Mouse (Mus musculus): ENCODE results near the gene Rxra.

The Rxra gene

GRCm38 (mm10) chr2:27743863-27744611, 67.8 kb downstream of the Rxra start:
- DNase-seq: no peak

GRCm38 (mm10) chr2:27744612-27745351, 68.5 kb downstream of the Rxra start:
- DNase-seq: no peak

DNA sequence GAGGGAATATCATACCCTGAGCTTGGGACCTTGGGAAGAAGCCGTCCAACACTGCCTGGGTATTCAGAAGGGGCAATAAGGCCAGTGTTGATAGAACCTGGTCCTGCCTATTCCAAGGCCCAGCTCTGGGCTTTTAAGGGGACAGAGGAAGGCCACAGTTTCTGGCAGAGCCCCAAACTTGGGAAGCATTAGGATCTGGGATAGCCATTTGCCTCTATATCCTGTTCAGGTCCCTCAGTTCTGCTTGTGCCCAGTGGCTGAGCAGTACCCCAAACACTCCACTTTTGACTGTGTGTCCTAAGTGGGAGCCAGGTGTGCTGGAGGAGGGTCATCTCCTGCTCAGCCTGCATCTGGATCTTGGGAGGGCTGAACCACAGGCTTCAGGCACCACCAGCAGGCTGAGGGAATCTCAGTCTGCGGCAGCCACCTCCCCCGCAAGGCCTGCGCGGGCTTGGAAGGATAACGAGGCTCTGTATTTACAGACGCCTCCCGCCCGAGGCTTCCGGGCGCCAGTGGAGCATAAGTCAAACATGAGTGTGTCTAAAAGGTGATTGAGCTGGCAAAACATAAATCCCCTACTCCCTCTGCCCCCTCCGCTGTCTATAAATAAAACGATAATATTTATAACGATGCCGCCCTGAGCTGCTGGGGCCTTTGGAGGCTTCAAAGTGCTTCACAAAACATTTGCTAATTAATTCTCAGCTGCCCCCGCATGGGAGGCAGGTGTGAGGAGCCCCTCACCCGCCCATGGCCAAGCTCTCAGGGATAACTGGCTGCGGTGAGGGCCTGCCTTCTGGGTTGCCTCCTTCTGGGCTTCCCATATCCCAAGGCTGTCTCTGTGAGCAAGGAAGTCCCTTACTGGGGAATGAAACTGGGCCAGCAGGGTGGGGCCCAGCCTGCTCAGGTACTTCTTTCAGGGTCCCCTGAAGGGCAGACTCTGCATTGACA, 69.7 kb downstream of the Rxra start:
- DNase-seq: no peak

DNA sequence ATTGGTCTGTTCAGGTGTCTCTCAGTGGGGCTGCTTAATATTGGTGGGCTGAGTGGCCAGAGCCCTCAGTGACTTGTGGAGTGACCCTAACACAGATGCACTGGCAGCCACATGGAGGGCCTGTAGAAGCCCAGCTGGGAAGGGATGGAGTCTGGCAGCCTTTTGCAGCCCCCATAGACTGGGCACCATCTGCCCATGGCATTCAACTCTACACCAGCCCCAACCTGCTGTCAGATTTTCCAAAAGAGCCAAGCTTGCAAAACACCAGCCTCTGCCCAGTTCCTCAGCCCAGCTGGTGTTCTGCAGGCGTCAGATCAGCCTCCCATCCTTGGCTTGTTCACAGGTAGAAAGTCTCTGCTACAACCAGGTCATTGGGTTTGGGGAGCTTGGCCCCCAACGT, 70.6 kb downstream of the Rxra start:
- peak; percentile 21 for DNase-seq

DNA sequence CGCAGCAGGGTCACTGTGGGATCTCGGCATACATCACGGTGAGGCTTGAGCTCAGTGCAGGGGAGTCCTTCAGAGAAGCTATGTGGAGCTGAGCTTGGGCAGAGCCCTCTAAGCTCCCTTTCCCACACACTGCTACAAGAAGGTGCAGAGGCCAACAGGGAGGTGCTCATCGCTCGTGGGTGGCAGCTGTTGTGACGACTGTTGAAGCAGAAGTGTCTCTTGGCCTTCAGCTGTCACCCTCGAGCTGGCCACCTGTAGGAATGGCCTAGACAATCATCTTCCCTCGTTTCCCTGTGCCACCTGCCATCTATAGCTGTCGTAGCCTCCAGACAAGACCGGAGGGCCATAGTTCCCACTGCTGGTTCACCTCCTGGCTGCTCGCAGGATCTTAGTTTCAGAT, 72.7 kb downstream of the Rxra start:
- DNase-seq: no peak

DNA sequence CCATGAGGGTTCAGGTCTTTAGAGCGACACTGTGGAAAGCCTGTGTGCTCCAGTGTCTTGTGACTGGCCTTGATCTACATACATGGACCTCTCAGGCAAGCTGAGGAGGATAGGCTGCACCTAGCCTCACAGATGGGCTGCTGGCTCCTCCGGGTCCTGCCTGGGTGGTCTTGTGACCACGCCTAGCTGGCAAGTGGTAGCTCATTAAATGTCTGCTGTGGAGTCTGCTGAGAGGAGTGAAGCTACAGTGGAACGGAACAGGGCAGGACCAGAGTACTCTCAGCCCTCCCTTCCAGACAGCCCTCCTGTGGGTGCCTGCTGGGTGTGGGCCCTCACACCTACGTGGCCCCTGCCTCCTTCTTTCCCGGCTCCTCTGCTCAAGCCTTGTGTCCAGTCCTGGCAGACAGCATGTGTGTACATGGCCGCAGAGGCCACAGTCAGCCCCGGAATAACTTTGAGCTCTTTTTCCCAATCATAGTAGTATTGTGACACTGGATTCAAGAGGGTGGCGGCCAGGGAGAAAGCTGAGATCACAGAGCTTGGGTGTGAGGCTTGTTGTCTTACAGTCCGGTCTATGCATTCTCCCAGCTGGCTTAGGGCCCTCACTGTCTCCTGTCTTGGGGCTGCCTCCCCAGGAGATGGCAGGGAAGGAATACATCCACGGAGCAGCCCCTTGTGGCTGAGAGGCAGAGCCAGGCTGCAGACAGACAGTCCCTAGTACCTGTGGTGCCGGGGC, 74.3 kb downstream of the Rxra start:
- DNase-seq: no peak

- DNase-seq: no peak
These were observed 74.9 kb downstream of the Rxra start for GRCm38 (mm10) chr2:27751135-27751519.

- DNase-seq: no peak
These were observed 75.6 kb downstream of the Rxra start for GRCm38 (mm10) chr2:27751803-27752202.

DNA sequence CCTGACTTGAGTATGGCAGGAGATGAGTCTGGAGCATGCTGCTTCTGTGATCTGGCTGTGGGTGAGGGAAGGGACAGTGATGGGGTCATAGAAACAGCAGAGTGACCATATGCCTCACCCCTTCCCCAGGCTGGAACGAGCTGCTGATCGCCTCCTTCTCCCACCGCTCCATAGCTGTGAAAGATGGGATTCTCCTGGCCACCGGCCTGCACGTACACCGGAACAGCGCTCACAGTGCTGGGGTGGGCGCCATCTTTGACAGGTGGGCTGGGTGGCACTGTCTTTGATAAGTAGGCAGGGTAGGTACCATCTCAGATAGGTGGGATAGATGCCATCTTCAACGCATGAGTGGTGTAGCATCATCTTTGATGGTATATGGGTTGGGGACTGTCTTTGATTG, 77.9 kb downstream of the Rxra start:
- DNase-seq: no peak

DNA sequence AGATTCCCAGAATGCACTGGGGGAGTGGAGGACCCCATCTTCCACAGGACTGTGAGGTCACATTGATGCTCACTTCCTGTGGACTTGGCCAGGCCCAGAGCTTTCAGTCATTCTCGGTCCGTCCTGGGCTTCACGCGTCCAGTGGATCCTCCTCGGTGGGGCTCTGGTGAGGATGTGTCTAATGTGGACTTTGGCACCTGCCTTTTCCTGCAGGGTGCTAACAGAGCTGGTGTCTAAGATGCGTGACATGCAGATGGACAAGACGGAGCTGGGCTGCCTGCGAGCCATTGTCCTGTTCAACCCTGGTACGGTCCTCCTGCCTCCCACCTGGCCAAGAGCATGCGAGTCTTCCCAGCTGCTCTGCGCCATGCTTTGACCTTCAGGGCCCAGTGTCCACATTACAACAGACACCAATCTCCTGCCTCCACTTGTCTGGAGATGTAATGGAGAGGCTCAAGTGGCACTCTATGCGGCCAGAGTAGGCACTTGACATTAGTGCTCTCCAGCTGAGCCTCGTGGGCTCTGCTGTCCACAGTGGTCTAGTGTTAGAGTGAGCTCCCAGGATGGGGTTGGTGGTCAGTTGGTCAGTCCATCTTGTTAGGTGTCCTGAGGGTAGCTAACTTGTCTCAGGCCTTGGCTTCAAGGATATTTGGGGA, 79.9 kb downstream of the Rxra start:
- no peak for DNase-seq

DNA sequence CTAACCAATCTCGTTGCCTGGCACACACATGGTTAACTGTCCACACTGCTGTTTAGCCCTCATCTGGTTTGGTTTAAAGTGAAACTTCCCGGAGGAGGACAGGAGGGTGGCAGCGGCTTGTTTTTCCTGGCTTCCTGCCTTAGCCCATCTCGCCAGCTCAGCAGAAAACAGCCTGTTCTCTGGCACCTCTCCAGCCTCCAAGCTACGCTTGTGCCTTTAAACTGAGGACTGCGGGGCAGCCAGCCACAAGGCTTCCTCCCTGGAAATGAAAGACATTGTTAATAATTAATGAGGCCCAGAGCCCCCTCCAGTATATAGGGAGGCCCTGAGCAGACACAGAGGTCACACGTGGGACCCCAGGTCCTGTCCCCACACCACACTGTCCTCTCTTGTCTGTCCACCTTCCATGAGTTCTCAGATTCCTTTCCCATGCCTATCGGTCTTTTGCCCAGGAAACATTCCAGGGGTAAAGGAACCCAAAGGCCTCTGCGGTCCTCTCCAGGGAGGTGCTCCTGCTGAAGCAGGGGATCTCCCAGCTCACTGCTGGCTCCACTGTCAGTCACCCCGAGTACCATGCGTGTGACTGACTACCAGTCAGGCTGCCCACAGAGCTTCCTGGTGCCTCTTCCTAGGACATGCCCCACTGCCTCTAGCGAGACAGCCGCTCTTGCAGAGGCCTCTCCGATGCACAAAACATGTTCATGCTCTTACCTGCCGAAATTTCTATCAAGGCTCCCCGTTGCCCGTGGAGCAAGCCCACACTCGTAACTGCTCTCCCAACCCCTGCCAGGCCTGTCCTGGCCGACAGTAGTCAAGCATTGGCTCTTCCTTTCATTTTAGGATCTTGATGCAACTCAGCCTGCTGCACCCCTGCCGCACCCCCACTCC, 82.4 kb downstream of the Rxra start:
- peak; percentile 82 for DNase-seq

GRCm38 (mm10) chr2:27759431-27759830, 83.2 kb downstream of the Rxra start:
- no peak for DNase-seq

DNA sequence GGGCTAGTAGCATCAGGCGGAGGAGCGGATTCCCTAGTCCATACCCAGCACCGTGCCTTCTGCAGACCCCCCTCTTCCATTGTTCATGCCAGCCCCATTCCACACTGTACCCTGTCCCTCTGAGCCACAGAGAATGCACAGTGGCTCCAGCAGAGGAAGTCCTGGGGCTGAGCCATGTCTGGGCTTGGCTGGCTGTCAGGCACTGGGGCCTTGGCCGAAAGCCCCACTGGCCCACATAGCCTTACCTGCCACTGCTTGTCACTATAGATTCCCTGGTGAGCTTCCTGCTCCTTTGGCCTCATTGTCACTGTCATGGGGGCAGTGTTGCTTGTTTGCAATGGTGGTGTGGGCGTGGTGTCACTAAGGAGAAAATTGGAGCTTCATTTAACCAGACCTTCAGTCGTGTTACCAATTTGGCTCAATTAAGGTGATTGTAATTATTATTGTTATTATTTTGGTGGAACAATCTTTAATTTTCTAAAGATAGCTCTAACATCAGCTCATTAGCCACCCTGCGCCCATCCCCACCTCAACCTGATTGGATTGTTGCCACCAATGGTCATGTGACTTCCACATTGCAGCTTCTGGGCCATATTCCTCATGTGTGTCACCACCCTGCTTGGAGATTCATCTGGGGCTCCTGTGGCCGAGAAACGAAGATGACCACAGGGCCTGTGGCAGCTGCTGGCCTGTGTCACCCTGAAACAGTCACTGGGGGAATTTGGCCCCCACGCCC, 85.2 kb downstream of the Rxra start:
- peak; percentile 39 for DNase-seq

DNA sequence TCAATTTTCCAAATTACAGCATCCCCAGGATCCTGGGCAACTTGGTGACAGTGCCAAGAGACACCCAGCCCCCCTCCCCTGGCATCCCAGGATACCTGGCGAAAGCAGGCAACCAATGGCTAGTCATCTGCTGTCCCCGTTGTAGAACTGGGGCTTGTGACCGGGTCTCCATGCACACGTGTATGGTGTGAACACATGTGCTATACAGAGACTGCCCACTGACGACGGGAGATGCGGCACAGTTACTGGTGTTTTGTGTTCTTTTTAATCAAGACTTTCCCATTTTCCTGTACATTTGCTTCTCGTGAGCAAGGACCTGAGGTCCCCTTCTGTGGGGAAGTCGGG, 85.7 kb downstream of the Rxra start:
- DNase-seq: no peak

- DNase-seq: no peak
These were observed 86.3 kb downstream of the Rxra start for GRCm38 (mm10) chr2:27762509-27762908.

GRCm38 (mm10) chr2:27762920-27763780, 86.9 kb downstream of the Rxra start:
- no peak for DNase-seq

GRCm38 (mm10) chr2:27764256-27764936, 88.2 kb downstream of the Rxra start:
- no peak for DNase-seq

- peak; percentile 83 for DNase-seq
These were observed 88.7 kb downstream of the Rxra start for GRCm38 (mm10) chr2:27764937-27765319.

DNA sequence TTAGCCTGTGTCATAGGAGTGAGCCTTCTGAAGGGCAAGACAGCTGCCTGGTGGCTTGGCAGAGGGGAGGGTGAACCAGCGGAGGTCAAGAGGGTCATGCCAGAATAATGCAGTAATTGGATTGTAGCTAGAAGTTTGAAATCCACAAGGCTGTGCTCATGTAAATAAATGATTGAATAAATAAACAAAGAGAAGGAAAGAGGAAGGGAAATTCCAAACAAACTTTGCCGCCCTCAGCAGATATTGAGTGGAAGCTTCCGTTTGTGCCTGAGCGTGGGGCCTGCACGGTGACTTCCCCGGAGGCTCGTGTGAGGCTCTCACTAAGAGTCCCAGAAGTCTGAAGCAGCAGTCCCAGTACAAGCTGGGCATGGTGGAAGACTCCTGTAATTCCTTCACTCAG, 91.5 kb downstream of the Rxra start:
- DNase-seq: no peak

Data from cerebellum, adult 11 months (tissue).